Comparison of ENCODE assay signal across 8 mouse cellular contexts in the genomic region with DNA sequence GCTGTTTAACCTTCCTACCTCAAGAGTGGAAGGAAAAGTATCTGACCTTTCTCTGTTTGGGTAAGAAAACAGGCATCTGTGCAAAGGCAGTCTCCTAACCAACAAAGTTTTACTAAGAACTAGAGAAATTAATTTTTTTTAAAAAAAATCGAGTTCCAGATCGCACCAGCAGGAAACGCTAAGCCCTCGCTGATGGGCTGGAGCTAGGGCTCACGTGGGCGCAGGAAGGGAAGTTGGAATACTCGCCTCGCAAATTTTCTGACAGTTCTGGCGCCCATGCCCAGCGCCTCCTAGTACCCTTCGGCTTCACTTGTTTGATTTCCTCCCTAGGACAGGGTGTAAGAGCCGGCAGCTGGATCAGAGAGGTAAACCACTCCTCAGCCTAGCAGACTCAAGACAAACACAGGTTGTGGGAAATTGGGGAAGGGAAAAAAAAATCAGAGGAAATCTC. TPM values are rescaled to one million over a fixed set of nuclear protein-coding genes. Genes with fewer than 3 reads are reported as not detected.
DNase-seq lines count a peak whose midpoint lies in the region; ATAC-seq and TF ChIP-seq lines count a peak whose summit lies in the region.

No protein-coding gene starts in this region.

- ATAC-seq in embryonic facial prominence, embryonic 13.5 days (ENCODE audit: insufficient number of reproducible peaks, insufficient read depth, low FRiP score, low TSS enrichment, low read depth): no peak
- ATAC-seq in heart, embryonic 11.5 days (replicated peaks; ENCODE audit: insufficient number of reproducible peaks, low FRiP score, low TSS enrichment): no peak
- peak; percentile 37; the same call in 1 of the 2 replicates for ATAC-seq in kidney, embryonic 14.5 days (ENCODE audit: low FRiP score, low TSS enrichment)
- ATAC-seq in liver, embryonic 16.5 days (ENCODE audit: low read depth): no peak
- ATAC-seq in neural tube, embryonic 15.5 days (ENCODE audit: low FRiP score): peak; percentile 49; the same call in 1 of the 2 replicates

- no peak for TF ChIP-seq CTCF in thymus, adult 2 months (IDR thresholded peaks at IDR 0.05; ENCODE audit: borderline replicate concordance, control insufficient read depth, extremely low read depth, insufficient read depth, low read length, poor library complexity)

- H3K4me2 ChIP-seq in embryonic facial prominence, embryonic 13.5 days: peak overlapping the region; percentile 98
- H3K4me2 ChIP-seq in heart, embryonic 11.5 days: peak overlapping the region; percentile 99
- H3K4me2 ChIP-seq in kidney, embryonic 14.5 days (replicated peaks; ENCODE audit: low read depth, low read length): peak overlapping the region; percentile 100
- peak overlapping the region; percentile 64 for H3K4me2 ChIP-seq in liver, embryonic 16.5 days (ENCODE audit: low read depth, low read length)
- H3K4me2 ChIP-seq in neural tube, embryonic 15.5 days: peak overlapping the region; percentile 98

- peaks cover 17% of the 10 kb centered on the region for H3K4me1 ChIP-seq in embryonic facial prominence, embryonic 13.5 days
- no peaks in the 10 kb centered on the region for H3K4me1 ChIP-seq in heart, embryonic 11.5 days (ENCODE audit: control insufficient read depth, insufficient read depth, low read length)
- H3K4me1 ChIP-seq in kidney, embryonic 14.5 days (ENCODE audit: control insufficient read depth, insufficient read depth, low read length): peaks cover 9% of the 10 kb centered on the region; the same call in 1 of the 2 replicates
- H3K4me1 ChIP-seq in liver, embryonic 16.5 days (ENCODE audit: control insufficient read depth, low read depth, low read length): no peaks in the 10 kb centered on the region
- H3K4me1 ChIP-seq in neural tube, embryonic 15.5 days: peaks cover 19% of the 10 kb centered on the region
- no peaks in the 10 kb centered on the region for H3K4me1 ChIP-seq in thymus, adult 2 months (replicated peaks; ENCODE audit: control insufficient read depth, insufficient read depth, low read length)

- H3K9me3 ChIP-seq in embryonic facial prominence, embryonic 13.5 days: no peaks in the 10 kb centered on the region
- no peaks in the 10 kb centered on the region for H3K9me3 ChIP-seq in heart, embryonic 11.5 days (replicated peaks; ENCODE audit: control insufficient read depth, low read length)
- H3K9me3 ChIP-seq in kidney, embryonic 14.5 days (ENCODE audit: control insufficient read depth, low read length): no peaks in the 10 kb centered on the region
- H3K9me3 ChIP-seq in liver, embryonic 16.5 days (replicated peaks; ENCODE audit: control insufficient read depth, low read length): no peaks in the 10 kb centered on the region
- no peaks in the 10 kb centered on the region for H3K9me3 ChIP-seq in neural tube, embryonic 15.5 days (replicated peaks)

- TF ChIP-seq POLR2A in thymus, adult 2 months (IDR thresholded peaks at IDR 0.05; ENCODE audit: control insufficient read depth, extremely low read depth, insufficient read depth, low read length, poor library complexity): no peak

- WGBS in embryonic facial prominence, embryonic 13.5 days: under 1% methylated on average over 12 of the region's 12 CpGs
- WGBS in heart, embryonic 11.5 days (ENCODE audit: insufficient replicate concordance): 0% methylated on average over 12 of the region's 12 CpGs
- 2% methylated on average over 12 of the region's 12 CpGs for WGBS in kidney, embryonic 14.5 days
- WGBS in liver, embryonic 16.5 days (ENCODE audit: insufficient replicate concordance): under 1% methylated on average over 12 of the region's 12 CpGs
- under 1% methylated on average over 12 of the region's 12 CpGs for WGBS in neural tube, embryonic 15.5 days
- 2% methylated on average over 12 of the region's 12 CpGs for WGBS in thymus, adult 2 months

- no peaks in the 10 kb centered on the region for H3K36me3 ChIP-seq in embryonic facial prominence, embryonic 13.5 days
- no peaks in the 10 kb centered on the region for H3K36me3 ChIP-seq in heart, embryonic 11.5 days (ENCODE audit: control insufficient read depth, insufficient read depth, low read length)
- H3K36me3 ChIP-seq in kidney, embryonic 14.5 days (ENCODE audit: control insufficient read depth, insufficient read depth, low read length): no peaks in the 10 kb centered on the region
- H3K36me3 ChIP-seq in liver, embryonic 16.5 days (ENCODE audit: control insufficient read depth, insufficient read depth): no peaks in the 10 kb centered on the region
- no peaks in the 10 kb centered on the region for H3K36me3 ChIP-seq in neural tube, embryonic 15.5 days
- no peaks in the 10 kb centered on the region for H3K36me3 ChIP-seq in thymus, adult 2 months (ENCODE audit: control insufficient read depth, insufficient read depth, low read length)

- H3K4me3 ChIP-seq in embryonic facial prominence, embryonic 13.5 days: peak overlapping the region; percentile 69
- H3K4me3 ChIP-seq in heart, embryonic 11.5 days (ENCODE audit: low read depth, low read length): peak overlapping the region; percentile 65
- H3K4me3 ChIP-seq in kidney, embryonic 14.5 days (ENCODE audit: low read length): peak overlapping the region; percentile 64
- peak overlapping the region; percentile 49 for H3K4me3 ChIP-seq in liver, embryonic 16.5 days (ENCODE audit: low read depth, low read length)
- peak overlapping the region; percentile 69 for H3K4me3 ChIP-seq in neural tube, embryonic 15.5 days (replicated peaks)
- H3K4me3 ChIP-seq in thymus, adult 2 months (ENCODE audit: control insufficient read depth, insufficient read depth, low read length): no peak overlapping the region

- H3K9ac ChIP-seq in embryonic facial prominence, embryonic 13.5 days: peak overlapping the region; percentile 74
- peak overlapping the region; percentile 73; the same call in 1 of the 2 replicates for H3K9ac ChIP-seq in heart, embryonic 11.5 days (ENCODE audit: low read depth, low read length)
- H3K9ac ChIP-seq in kidney, embryonic 14.5 days (ENCODE audit: low read depth, low read length): 0 out of 2 replicates have a peak overlapping the region, but pooled peaks have one; percentile 58
- H3K9ac ChIP-seq in liver, embryonic 16.5 days (ENCODE audit: low read depth, low read length): no peak overlapping the region
- 0 out of 2 replicates have a peak overlapping the region, but pooled peaks have one; percentile 74 for H3K9ac ChIP-seq in neural tube, embryonic 15.5 days (replicated peaks)

- H3K27ac ChIP-seq in embryonic facial prominence, embryonic 13.5 days: no peak overlapping the region
- no peak overlapping the region for H3K27ac ChIP-seq in heart, embryonic 11.5 days (ENCODE audit: low read depth, low read length)
- H3K27ac ChIP-seq in kidney, embryonic 14.5 days (ENCODE audit: low read depth, low read length): no peak overlapping the region
- H3K27ac ChIP-seq in liver, embryonic 16.5 days (ENCODE audit: low read length): no peak overlapping the region
- H3K27ac ChIP-seq in neural tube, embryonic 15.5 days (replicated peaks): no peak overlapping the region
- no peak overlapping the region for H3K27ac ChIP-seq in thymus, adult 2 months (ENCODE audit: control insufficient read depth, insufficient read depth, low read length)

- peaks cover 29% of the 10 kb centered on the region for H3K27me3 ChIP-seq in embryonic facial prominence, embryonic 13.5 days
- H3K27me3 ChIP-seq in heart, embryonic 11.5 days (ENCODE audit: control insufficient read depth, insufficient read depth, low read length): peaks cover 2% of the 10 kb centered on the region; the same call in 1 of the 2 replicates
- peaks cover 8% of the 10 kb centered on the region for H3K27me3 ChIP-seq in kidney, embryonic 14.5 days (ENCODE audit: control insufficient read depth, insufficient read depth, low read length)
- peaks cover 37% of the 10 kb centered on the region for H3K27me3 ChIP-seq in liver, embryonic 16.5 days (ENCODE audit: control insufficient read depth, insufficient read depth, low read depth, low read length)
- H3K27me3 ChIP-seq in neural tube, embryonic 15.5 days (replicated peaks): peaks cover 20% of the 10 kb centered on the region
- 0 out of 2 replicates have a peak, but pooled peaks cover 2% of the 10 kb centered on the region for H3K27me3 ChIP-seq in thymus, adult 2 months (ENCODE audit: control insufficient read depth, insufficient read depth, low read length)

- peak; percentile 20 for DNase-seq in urinary bladder, adult 2 months (ENCODE audit: low spot score)
- DNase-seq in urinary bladder, postnatal 25 days (ENCODE audit: low spot score): no peak
- no peak for DNase-seq in thymus, adult 2 months

RNA-seq across cellular contexts. Expression of a gene that starts 0.4 kb away (rescaled TPM):
- polyA plus RNA-seq in urinary bladder, adult 2 months (2012; rRNA removed): 0.77 and 1.3 TPM in 2 replicates
- polyA plus RNA-seq in embryonic facial prominence, embryonic 13.5 days (2015; fragmentation: Nextera tagmentation; extraction: Ambion mirVana): 6.6 and 6.8 TPM in 2 replicates
- 1.5 and 1.8 TPM in 2 replicates for polyA plus RNA-seq in heart, embryonic 11.5 days (2014; fragmentation: Nextera tagmentation; extraction: Ambion mirVana)
- 0.43 and 0.50 TPM in 2 replicates for polyA plus RNA-seq in kidney, embryonic 14.5 days (2014; fragmentation: Nextera tagmentation; extraction: Ambion mirVana)
- polyA plus RNA-seq in liver, embryonic 16.5 days (2015; fragmentation: Nextera tagmentation; extraction: Ambion mirVana): 0.05 TPM in 1 of 2 replicates, not detected in the other
- polyA plus RNA-seq in neural tube, embryonic 15.5 days (2015; fragmentation: Nextera tagmentation; extraction: Ambion mirVana): 3.0 and 3.1 TPM in 2 replicates
- 0.09 and 0.37 TPM in 2 replicates for polyA plus RNA-seq in thymus, adult 2 months (2012; rRNA removed)

Comparison
In these comparisons a context has a peak if more than half of its experiments do, and no peak if none do; other contexts are left out.
1. ATAC-seq: peak in kidney, embryonic 14.5 days (single experiment) and neural tube, embryonic 15.5 days (single experiment); none in embryonic facial prominence, embryonic 13.5 days (single experiment), heart, embryonic 11.5 days (single experiment) and liver, embryonic 16.5 days (single experiment).
2. Peak in every context shown above with its lines, with median percentiles within 50 percentile points of each other: H3K4me2 ChIP-seq.